Mouse (Mus musculus) C2C12 (cell line): ENCODE results near the gene Mlxipl.

Source experiments
- CTCF ChIP-seq: IDR thresholded peaks from one replicate; pipeline ENCODE4 v1.5.1; 2011; ENCODE audit not compliant: control insufficient read depth, insufficient read depth, insufficient read length
- MYOD1 ChIP-seq: IDR thresholded peaks from one replicate; pipeline ENCODE4 v1.6.1; 2011; ENCODE audit warnings: low read depth; ENCODE audit not compliant: control insufficient read depth, insufficient read length

DNA sequence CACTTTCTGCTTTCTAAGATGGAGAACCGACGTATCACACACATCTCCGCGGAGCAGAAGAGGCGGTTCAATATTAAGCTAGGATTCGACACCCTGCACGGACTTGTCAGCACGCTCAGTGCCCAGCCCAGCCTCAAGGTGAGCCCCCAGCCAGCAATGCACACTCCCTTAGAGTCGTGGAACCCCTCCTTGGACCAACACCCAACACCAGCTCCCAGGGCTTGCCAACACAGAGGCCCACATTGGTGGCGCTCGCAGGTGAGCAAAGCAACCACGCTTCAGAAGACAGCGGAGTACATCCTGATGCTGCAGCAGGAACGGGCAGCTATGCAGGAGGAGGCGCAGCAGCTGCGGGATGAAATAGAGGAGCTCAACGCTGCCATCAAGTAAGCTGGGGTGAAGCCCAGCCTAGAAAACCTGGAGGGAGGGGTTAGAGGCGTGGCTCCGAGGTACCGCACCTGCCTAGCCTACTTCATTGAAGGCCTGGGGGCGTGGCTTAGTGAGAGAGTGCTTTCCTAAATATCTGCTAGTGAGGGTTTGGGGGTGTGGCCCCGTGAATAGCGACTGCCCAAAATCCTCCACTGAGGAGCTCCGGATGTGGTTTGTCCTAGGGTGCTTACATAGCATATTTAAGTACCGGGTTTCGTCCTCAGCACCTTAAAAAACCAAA lies 44.2 kb downstream of the Mlxipl start:
- TF ChIP-seq CTCF: no peak
- TF ChIP-seq MYOD1: no peak
